Comparison of ENCODE assay signal across 8 mouse cellular contexts in the genomic region with DNA sequence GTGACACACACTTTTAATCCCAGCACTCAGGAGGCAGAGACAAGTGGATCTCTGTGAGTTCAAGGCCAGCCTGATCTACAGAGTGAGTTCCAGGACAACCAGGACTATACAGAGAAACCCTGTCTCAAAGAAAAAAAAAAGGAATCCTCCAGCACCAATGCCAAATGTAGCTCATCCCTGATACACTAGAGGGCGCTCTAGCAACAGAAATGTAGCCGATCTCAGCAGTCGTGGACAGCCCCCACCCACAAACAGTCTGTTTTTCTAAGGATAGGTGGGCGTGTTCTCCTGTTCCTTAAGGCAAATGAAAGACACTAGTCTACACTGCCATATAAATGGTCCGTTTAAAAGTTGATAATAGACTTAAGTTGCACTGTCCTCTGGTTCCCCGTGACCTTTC.
A peak's percentile ranks its signal among the peaks of the same experiment; 100 is the strongest.
DNase-seq lines count a peak whose midpoint lies in the region; ATAC-seq and TF ChIP-seq lines count a peak whose summit lies in the region.
"Not testable (repeated sequence)": the region's sequence is repeated elsewhere in the genome, so short reads cannot be mapped to it uniquely, and the experiment has no call there.

No protein-coding gene starts in this region.

- H3K9me3 ChIP-seq in midbrain, postnatal 0 days (ENCODE audit: low read length), result not testable (repeated sequence)

- POLR2A ChIA-PET in Patski (lab: Charles Lee), result not testable (repeated sequence)

- not testable (repeated sequence) for H3K4me3 ChIP-seq in midbrain, postnatal 0 days (ENCODE audit: low read depth, low read length)

- in situ Hi-C loops in Patski (cut with MboI; ENCODE audit: low pct_unique_long_range_greater_than_20kb), result loop anchor here (5.0 kb wide), 1 partner anchor 35 kb away; no protein-coding TSS in a partner anchor

- ATAC-seq in Patski; midbrain, postnatal 0 days (ENCODE audit: low FRiP score): not testable (repeated sequence)

- H3K4me2 ChIP-seq in midbrain, postnatal 0 days (ENCODE audit: low read depth, low read length, poor library complexity, severe bottlenecking), result not testable (repeated sequence)

- peak; percentile 3 for DNase-seq in A20 (ENCODE audit: low read depth, low spot score)
- DNase-seq in Patski (ENCODE audit: low read depth, low spot score); midbrain, postnatal 0 days (ENCODE audit: low spot score): not testable (repeated sequence)
- DNase-seq in embryo, embryonic 9.5 days (ENCODE audit: extremely low spot score), result peak; percentile 6
- DNase-seq in heart, adult 11 months, result peak; percentile 36
- peak; percentile 39 for DNase-seq in kidney, adult 9 months
- DNase-seq in layer of hippocampus, postnatal 10 days (ENCODE audit: low spot score in 2 of 2), result peak; percentile 16 to 19
- DNase-seq in telencephalon, adult 2 months (ENCODE audit: low read depth, low spot score), result peak; percentile 6

- H3K4me1 ChIP-seq in midbrain, postnatal 0 days (ENCODE audit: insufficient read depth, low read length), result not testable (repeated sequence)

- not testable (repeated sequence) for H3K27ac ChIP-seq in midbrain, postnatal 0 days (ENCODE audit: low read depth, low read length)

- TF ChIP-seq CTCF in Patski (IDR thresholded peaks at IDR 0.05), result peak; percentile 45
- TF ChIP-seq CTCF in midbrain, postnatal 0 days (IDR thresholded peaks at IDR 0.05), result peak; percentile 33

- H3K9ac ChIP-seq in midbrain, postnatal 0 days (replicated peaks; ENCODE audit: low read length, poor library complexity, severe bottlenecking), result not testable (repeated sequence)

- WGBS in midbrain, postnatal 0 days, result 38% methylated on average over 6 of the region's 6 CpGs

- CTCF ChIA-PET in Patski (lab: Charles Lee), result not testable (repeated sequence)

- H3K36me3 ChIP-seq in midbrain, postnatal 0 days (ENCODE audit: insufficient read depth, low read length), result not testable (repeated sequence)

- not testable (repeated sequence) for H3K27me3 ChIP-seq in Patski; midbrain, postnatal 0 days (ENCODE audit: insufficient read depth, low read length)
